Mouse (Mus musculus) testis, postnatal 10 days (tissue): Measurements from ENCODE around the gene Snap23.

Experiments
- DNase-seq: peaks from one replicate; pipeline ENCODE4 v3.0.0; 2021; ENCODE audit warnings: low spot score

Gene Snap23

DNA sequence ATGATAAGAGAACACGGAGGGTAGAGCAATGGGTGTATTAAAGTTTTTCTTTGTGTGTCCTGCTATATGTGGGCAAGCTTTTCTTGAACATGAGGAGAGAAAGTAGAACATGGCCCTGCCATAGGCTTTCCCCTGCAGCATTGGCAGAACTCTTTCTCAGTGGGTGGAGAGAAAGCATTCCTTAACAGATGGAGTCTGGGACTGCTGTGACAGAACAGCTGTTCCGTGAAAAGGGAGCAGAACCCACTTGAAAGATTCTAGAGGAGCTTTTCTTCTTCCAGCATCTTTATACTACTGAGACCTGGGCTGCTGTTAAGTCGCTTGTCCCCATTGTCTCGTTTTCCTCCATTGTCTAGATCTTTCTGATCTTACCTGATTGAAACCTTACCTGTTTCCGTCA, 22.3 kb downstream of the Snap23 start:
- DNase-seq = no peak

DNA sequence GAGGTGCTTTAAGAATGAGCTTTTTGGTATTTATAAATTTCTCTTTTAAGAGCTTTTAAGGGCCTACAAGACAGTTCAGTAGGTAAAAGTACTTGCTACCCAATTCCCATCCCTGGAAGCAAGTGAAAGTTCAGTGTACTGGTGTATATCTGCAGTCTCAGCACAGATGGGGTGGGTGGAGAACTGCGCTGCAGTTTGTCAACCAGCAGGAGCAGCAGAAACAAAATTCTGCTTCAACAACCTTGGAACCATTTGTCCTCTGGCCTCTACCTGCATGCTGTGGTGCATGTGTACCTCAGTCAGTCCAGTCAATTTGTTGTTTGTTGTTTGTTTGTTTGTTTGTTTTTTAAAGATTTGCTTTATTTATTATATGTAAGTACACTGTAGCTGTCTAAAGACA, 24.8 kb downstream of the Snap23 start:
- DNase-seq = no peak

DNA sequence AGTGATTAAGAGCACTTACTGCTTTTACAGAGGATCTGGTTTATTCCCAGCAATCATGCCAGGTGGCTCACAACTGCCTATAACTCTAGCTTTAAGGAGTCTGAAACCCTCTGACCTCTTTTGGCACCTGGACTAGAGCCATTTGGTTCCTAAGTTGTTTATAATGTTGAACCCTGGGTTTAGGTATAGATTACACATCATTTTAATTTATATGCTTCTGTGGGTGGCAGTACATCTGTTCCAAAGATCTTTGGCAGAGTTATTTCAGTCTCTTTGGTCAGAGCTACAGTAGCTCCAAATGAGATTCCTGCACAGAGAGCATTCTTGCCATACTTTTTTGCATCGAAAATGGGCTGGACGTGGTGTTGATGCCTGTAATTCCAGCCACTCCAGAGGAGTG, 30.3 kb downstream of the Snap23 start:
- no peak for DNase-seq

DNA sequence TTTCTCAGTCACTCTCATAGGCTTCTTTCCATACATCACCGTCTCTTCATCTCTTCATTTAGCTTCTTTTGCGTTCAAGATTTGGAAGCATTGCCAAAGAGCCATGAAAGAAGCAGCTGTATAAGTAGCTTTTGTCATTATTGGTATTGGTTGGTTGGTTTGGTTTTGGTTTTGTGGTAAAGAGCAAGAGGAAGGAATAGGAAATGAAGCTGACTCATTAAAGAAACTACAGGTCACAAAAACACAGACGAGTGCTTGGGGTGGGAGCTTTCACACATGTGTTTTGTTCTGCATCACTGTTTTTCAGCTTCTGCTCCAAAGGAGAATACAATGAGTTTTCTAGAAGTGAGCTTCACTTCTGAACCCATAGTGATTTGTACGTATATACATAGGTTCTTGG, 32.0 kb downstream of the Snap23 start:
- DNase-seq = no peak

DNA sequence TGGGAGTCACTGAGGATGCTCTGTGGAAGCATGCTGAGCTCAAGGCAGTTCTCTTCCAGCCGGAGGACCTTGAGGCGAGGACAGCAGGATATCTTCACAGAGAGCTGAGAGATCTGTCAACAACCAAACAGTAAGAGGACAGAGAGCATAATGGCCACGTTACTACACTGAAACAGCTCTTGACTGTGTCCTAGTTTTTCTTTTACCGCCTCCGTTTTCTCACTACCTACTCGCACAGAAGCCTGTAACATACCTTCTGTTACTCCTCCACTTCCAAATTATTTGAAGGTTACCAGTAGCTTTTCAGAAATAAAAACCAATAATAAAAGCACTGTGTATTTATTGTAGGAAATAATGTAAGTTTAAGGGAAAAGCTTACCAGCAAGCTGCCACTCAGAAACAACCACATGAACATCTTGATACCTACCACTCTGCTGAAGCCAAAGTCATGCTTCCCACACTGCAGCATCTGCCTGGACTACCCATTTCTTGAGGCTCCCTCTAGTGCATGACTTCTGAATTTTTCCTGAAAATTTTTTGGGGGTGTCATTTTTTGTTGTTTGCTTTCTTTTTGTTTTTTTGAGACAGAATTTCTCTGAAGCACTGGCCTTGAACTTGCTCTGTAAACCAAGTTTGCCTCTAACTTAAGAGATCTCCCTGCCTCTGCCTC, 38.7 kb downstream of the Snap23 start:
- no peak for DNase-seq

DNA sequence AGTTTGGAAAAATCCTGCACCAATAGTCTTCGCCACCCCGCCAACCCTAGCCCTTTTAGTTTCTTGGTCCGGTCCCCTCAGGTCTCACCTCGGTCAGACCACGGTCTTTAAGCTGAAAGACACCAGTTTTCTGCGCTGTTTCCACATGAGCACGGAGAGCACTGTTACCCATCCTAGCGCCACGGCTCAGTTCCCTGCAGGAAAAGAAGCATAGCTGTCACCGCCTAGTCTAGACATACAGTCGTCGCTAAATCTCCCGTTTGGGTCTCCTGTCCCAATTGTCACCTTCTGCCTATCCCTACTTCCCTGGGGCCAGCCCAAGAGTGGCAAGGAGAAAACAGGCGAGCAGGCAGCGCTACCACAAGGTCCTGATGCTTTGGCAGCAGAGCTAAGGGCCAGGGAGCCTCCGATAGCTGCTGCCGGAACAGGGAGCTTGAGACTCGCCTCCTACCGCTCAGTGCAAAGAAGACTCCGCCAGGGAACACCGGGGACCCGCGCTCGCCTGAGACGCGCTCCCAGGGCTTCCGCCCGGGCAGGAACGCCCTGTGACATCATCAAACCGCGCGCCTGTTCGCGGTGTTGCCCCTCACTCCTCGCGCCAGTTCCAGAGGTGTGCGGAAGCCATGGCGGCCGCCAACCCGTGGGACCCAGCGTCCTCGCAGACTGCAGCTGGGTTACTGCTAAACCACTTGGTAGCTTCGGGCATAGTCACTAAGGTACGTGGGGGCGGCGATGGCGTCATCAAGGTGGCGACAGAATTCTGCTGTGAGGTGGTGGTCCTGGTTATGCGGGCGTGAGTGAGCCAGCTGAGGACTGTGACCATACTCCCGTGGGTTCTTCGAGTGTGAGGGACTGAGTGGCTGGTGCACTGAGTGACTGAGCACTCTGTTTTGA, 41.6 kb downstream of the Snap23 start, which contains the start of the genes Haus2 and Lrrc57:
Haus2 (plus strand) TSS at position 554 of the 894 bp plus-strand sequence.
Lrrc57 (minus strand) TSS at position 691 of the 894 bp plus-strand sequence.
- DNase-seq = peak; percentile 96

DNA sequence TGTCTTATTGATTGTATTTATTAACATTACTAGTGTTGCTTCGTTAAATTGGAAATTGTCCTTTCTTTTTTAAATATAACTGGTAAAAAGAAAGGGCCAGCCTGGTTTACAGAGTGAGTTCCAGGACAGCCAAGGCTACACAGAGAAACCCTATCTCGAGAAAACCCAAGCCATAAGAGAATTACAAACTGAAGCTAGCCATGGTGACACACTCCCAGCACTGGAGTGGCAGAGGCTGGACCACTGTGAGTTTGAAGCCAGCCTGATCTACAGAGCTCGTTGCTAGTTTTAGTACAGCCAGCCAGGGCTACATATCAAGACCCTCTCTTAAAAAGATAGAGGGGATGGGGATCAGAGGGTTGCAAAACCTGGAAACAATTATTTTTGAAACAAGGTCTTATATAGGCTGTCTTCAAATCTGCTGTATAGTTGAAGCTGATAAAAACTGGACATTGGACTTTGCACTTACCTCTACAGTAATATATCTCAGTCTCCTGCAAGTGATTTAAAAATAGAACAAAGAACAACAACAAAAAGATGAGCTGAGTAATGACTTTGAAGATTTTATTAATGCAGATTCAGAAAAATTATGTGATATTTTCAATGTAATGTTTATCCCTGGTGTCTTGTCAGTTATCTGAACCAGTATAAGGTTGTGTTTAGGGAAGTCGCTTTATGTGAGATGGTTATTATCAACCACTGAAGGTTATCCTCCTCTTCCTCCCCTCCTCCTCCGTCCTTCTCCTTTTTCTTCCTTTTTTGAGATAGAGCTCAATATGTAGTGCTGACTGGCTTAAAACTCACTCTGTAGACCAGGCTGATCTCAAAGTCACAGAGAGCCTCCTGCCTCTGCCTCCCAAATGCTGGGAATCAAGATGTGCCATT, 49.0 kb downstream of the Snap23 start:
- no peak for DNase-seq

DNA sequence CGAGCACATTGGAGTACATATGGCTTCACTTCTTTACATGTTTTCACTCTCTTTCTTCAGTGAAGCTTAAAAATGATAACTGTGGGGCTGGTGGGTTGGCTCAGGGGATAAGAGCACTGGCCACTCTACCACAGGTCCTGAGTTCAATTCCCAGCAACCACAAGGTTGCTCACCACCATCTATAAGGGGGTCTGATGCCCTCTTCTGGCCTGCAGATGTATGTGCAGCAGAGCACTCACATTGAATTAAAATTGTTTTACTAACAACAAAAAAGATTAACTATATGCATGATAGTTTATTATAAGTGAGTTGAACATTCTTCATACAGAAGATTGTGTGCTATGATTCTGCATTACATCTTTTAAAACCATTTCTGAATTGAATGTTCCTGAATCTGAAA, 52.1 kb downstream of the Snap23 start:
- no peak for DNase-seq

DNA sequence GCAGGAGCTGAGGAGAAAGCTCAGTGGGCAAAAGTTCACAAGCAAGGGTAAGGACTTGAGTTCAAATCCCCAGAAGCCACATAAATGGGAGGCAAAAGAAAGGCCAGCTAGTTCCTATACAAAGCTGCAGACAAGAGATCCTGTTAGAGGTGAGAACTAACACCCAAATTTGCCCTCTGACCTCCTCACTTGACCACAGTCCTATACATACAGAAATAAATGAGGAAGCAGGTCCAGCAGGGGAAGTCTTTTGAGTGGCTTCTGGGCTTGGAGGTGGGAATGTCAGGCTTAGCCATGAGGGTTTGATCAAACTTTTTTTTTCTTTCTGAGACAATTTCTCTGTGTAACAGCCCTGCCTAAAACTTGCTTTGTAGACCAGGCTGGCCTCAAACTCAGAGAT, 55.4 kb downstream of the Snap23 start:
- DNase-seq = no peak

DNA sequence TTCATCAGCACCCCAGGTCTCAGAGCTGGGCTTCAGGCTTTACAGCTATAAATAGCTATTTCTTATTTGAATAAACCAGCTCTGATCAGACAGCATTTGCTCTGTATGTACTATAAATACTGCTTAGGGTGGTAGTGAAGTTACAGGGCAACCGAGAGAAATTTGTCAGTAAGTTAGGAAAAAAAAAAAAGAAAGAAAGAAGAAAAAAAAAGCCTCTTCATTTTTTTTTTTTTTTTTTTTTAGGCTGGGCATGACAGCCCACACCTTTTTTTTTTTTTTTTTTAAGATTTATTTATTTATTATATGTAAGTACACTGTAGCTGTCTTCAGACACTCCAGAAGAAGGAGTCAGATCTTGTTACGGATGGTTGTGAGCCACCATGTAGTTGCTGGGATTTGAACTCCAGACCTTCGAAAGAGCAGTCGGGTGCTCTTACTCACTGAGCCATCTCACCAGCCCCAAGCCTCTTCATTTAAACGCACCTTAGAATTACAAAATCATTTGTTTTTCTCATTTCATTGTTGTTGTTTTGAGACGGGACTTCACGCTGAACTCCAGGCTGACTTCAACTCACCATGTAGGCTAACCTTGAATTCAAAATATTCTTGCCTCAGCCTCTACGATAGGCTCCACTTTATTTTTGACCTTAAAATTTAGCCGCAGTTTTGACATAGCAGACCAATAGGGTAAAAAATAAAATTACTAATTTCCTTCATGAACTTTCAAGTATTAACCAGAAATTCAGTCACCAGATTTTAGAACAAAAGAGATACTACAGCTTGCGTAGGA, 60.8 kb downstream of the Snap23 start:
- DNase-seq = no peak

DNA sequence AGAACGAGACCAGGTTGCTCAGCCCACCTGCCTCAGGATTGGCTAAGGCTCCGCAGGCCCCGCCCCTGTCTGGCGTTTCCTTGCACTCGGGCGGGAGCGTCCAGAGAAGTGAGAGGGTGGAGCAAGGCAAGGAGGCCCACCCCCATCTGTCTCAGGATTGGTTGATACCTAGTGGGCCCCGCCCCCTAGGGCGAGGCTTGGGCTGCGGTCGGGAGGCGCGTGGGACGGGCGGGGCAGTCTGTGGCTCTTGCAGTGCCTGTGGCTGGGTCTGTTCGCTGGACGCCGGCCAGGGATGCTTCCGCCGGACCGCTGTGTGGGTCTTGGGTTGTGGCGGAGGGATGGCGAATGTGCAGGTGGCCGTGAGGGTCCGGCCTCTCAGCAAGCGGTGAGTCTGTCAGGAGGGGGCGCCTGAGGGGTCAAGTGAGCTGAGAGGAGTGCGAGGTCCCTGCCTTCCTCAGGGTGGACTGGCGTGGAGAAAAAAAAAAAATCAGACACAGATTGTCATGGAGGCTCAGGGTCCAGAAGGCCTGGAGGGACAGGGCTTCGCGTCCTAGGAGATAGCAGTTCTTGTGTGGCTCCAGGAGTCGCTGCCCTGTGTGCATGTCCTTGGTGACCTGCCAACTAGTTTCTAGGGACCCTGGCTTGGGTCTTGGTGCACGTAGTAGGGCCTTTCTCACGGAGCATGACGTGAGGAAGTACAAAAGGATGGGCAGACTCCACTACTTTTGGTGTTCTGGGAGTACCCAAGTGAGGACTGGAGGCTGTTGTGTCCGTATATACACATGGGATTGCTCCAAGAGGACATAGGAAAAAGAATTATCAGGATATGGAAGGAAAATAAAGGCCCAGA, 61.6 kb downstream of the Snap23 start, which contains the start of gene Stard9:
Stard9 (plus strand) TSS at position 236 of the 850 bp plus-strand sequence.
- peak; percentile 98 for DNase-seq

DNA sequence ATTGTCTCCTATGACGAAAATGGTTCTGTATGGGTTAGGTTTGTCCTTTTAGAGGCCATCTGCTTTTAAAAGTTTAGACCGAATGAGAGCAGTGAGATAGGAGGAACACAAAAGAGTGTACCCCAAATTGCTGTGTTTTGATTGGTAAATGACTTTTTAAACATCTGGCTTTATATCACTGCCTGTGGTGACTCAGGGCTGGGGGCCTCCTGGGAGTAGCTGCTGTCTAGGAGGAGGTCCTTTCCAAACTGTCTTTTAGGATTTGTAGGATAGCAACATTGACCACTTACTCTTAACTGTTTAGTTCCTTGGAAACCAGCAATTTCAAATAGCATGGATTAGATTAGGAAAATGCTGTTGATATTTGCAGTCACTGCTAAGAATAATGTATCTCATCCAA, 62.8 kb downstream of the Snap23 start:
- no peak for DNase-seq

DNA sequence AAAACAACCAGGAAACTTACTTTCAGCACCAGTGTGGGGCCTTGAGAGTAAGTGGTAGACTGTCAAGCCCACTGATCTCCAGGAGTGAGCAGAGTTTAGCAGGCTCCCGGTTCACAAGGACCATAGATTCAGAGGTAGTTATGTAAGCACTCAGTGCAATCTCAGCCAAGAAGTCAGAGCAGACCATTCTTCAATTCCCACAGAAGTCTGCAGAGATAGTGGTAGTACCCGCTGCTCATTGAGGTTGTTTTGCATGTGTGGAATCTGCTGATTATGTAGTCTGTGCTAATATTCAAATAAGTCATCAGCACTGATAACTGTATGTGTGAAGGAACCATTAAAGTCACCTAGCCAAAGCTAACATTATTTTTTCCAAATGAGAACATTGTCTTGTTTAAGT, 63.2 kb downstream of the Snap23 start:
- no peak for DNase-seq

DNA sequence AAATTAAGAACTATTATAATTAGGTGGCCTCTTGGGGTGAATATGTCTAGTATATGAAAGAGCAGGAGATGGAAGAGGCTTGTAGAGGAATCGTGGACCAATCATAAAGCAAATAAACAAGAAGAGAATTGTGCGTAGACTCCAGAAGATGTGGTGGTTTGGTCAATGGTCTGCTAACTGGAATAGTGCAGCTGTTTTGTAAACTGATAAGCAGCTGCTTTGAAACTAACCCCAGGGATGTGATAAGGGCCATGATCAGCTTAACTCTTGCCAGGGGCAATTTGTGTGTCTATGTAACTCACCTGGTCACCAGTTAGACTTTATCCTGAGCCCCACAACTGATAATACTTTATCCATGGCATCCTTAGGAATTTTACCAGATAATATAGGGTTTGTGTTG, 64.0 kb downstream of the Snap23 start:
- DNase-seq = no peak

DNA sequence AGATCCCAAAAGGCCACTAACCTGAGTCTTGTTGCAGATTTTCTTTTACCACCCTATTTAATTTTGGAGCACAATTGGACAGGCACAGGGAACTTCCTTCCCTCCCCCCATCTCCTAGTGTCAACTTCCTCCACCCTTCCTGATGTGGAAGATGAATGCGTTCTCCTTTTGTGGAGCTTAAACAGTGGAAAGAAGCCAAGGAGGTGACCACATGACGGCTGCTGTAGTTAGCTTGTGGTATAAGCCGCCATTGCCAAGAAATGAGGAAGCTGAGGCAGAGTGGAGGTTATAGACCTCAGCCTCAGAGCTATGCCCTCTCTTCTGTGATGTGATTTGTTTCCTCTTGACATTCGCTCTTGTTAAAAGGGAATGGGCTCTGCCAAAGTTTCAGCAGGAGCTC, 64.5 kb downstream of the Snap23 start:
- DNase-seq = no peak

DNA sequence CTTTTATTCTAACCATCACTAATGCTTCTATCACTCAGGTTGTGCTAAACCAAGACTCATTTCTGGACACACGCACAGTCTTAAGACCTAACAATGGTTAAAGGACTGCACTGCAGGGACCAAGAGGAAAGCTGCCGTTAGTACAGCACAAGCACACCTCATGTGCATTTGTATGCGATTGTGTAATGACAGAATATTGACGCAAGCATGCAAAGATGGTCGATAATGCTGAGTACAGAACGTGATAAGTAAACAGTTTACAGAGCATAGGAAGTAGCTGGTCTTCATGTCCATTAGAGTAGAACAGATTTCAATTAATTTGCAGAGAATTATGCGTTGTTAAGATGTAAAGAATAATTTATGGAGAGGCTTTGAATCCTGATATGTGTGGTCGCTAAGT, 73.4 kb downstream of the Snap23 start:
- no peak for DNase-seq

DNA sequence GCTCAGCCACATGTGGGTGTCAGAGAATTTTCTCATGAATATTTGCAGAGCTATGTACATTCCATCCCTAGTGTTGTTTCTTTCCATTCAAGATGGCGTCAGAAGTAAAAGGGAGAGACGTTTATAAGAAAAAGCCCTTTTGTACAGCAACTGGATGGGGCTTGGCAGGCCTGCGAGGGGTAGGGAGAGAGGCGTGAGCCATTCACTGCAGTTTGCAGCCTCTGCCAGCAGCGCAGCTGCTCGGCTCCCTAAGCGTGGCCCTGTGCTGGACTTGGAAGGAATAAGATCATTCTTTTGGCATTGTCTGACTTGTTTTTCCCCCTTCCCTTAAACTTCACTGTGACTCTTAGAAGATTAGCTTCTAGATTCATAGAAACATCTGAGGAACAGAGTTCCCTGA, 76.4 kb downstream of the Snap23 start:
- peak; percentile 68 for DNase-seq

DNA sequence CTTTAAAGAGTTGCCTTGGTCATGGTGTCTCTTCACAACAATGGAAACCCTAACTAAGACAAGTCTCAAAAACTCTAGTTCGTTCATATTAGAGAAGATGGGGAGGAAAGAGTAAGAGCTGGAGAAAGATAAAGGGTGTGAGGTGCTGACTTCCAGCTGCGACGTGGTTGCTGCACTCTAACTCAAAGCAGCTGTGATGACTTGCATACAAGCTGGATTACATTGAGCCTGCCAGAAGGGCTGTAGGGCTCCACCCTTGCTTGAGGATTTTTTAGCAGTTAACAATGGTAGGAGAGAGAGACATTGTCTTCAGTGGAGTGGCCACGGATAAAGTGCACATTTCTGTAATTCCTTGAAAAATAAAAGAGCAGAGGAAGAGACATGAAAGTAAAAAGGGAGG, 79.3 kb downstream of the Snap23 start:
- DNase-seq = no peak
